Mouse (Mus musculus): ENCODE measurements around the gene Rgs11. TPM values are rescaled to one million over a fixed set of nuclear protein-coding genes. Genes with fewer than 3 reads are reported as not detected.

Rgs11 gene
- polyA plus RNA-seq, 1 experiment: 10.6 TPM

GRCm38 (mm10) chr17:26237667-26238066, 34.9 kb downstream of the Rgs11 start:
- no peak for DNase-seq
- Histone ChIP-seq H3K27me3 (ENCODE audit: control insufficient read depth, insufficient read depth, low read length) (no peaks in the 10 kb centered on the region), H3K4me1 (replicated peaks; ENCODE audit: control insufficient read depth, insufficient read depth, low read length) (no peaks in the 10 kb centered on the region), H3K27ac (ENCODE audit: control insufficient read depth, insufficient read depth, low read length) (no peak overlapping the region), H3K4me3 (ENCODE audit: control insufficient read depth, insufficient read depth, low read length) (no peak overlapping the region), H3K36me3 (ENCODE audit: control insufficient read depth, insufficient read depth, low read length) (no peaks in the 10 kb centered on the region)
- TF ChIP-seq POLR2A (IDR thresholded peaks at IDR 0.05; ENCODE audit: control insufficient read depth, extremely low read depth, insufficient read depth, low read length, poor library complexity) (no peak), CTCF (IDR thresholded peaks at IDR 0.05; ENCODE audit: borderline replicate concordance, control insufficient read depth, extremely low read depth, insufficient read depth, low read length, poor library complexity) (no peak)
- 50% methylated on average over 10 of the region's 10 CpGs for WGBS

- TF ChIP-seq CTCF (IDR thresholded peaks at IDR 0.05; ENCODE audit: borderline replicate concordance, control insufficient read depth, extremely low read depth, insufficient read depth, low read length, poor library complexity) (no peak), POLR2A (IDR thresholded peaks at IDR 0.05; ENCODE audit: control insufficient read depth, extremely low read depth, insufficient read depth, low read length, poor library complexity) (no peak)
- no peak overlapping the region for H3K27ac ChIP-seq (ENCODE audit: control insufficient read depth, insufficient read depth, low read length)
- 87% methylated on average over 2 of the region's 2 CpGs for WGBS
- H3K36me3 ChIP-seq (ENCODE audit: control insufficient read depth, insufficient read depth, low read length): no peaks in the 10 kb centered on the region
- H3K27me3 ChIP-seq (ENCODE audit: control insufficient read depth, insufficient read depth, low read length): no peaks in the 10 kb centered on the region
- no peak overlapping the region for H3K4me3 ChIP-seq (ENCODE audit: control insufficient read depth, insufficient read depth, low read length)
- H3K4me1 ChIP-seq (replicated peaks; ENCODE audit: control insufficient read depth, insufficient read depth, low read length): peaks cover 6% of the 10 kb centered on the region
- no peak for DNase-seq
These were observed 36.8 kb downstream of the Rgs11 start for GRCm38 (mm10) chr17:26239551-26239950.

DNA sequence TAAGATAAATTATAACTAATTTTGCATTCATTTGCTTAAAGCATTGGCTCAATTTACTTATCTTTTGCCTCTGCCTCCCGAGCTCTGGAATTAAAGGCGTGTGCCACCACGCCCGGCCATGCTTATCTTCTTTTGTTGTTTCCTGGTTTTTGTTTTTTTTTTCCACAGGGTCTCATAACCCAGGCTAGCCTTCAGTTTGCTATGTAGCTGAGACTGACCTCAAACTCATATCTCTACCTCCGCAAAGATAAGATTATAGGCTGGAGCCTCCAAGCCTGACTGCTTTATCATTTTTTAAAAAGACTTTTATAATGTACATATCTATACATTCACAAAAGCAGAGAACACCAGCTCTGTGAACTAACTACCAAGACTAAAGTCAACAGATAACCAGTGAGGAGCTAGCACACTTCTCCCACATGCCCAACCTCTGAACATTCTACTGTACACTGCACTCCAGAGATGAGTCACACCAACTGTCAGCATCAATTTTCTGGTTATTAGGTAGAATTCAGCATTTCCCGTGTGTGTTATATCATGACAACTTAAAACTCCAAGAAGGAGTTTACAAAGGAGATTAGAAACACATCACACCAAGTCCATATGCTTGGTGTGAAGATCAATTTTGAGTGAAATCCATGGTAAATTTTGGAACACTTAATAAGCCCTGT, 37.5 kb downstream of the Rgs11 start:
- Histone ChIP-seq H3K36me3 (ENCODE audit: control insufficient read depth, insufficient read depth, low read length) (no peaks in the 10 kb centered on the region), H3K27me3 (ENCODE audit: control insufficient read depth, insufficient read depth, low read length) (no peaks in the 10 kb centered on the region), H3K4me3 (ENCODE audit: control insufficient read depth, insufficient read depth, low read length) (no peak overlapping the region), H3K27ac (ENCODE audit: control insufficient read depth, insufficient read depth, low read length) (no peak overlapping the region), H3K4me1 (replicated peaks; ENCODE audit: control insufficient read depth, insufficient read depth, low read length) (peaks cover 6% of the 10 kb centered on the region)
- TF ChIP-seq CTCF (IDR thresholded peaks at IDR 0.05; ENCODE audit: borderline replicate concordance, control insufficient read depth, extremely low read depth, insufficient read depth, low read length, poor library complexity) (no peak), POLR2A (IDR thresholded peaks at IDR 0.05; ENCODE audit: control insufficient read depth, extremely low read depth, insufficient read depth, low read length, poor library complexity) (no peak)
- 94% methylated on average over 6 of the region's 6 CpGs for WGBS
- DNase-seq: no peak

GRCm38 (mm10) chr17:26240990-26241389, 38.2 kb downstream of the Rgs11 start:
- H3K27me3 ChIP-seq (ENCODE audit: control insufficient read depth, insufficient read depth, low read length): no peaks in the 10 kb centered on the region
- no peak overlapping the region for H3K27ac ChIP-seq (ENCODE audit: control insufficient read depth, insufficient read depth, low read length)
- H3K36me3 ChIP-seq (ENCODE audit: control insufficient read depth, insufficient read depth, low read length): no peaks in the 10 kb centered on the region
- H3K4me1 ChIP-seq (replicated peaks; ENCODE audit: control insufficient read depth, insufficient read depth, low read length): peaks cover 6% of the 10 kb centered on the region
- no peak for DNase-seq
- WGBS: 86% methylated on average over 6 of the region's 6 CpGs
- no peak overlapping the region for H3K4me3 ChIP-seq (ENCODE audit: control insufficient read depth, insufficient read depth, low read length)
- no peak for TF ChIP-seq CTCF (IDR thresholded peaks at IDR 0.05; ENCODE audit: borderline replicate concordance, control insufficient read depth, extremely low read depth, insufficient read depth, low read length, poor library complexity)
- no peak for TF ChIP-seq POLR2A (IDR thresholded peaks at IDR 0.05; ENCODE audit: control insufficient read depth, extremely low read depth, insufficient read depth, low read length, poor library complexity)

DNA sequence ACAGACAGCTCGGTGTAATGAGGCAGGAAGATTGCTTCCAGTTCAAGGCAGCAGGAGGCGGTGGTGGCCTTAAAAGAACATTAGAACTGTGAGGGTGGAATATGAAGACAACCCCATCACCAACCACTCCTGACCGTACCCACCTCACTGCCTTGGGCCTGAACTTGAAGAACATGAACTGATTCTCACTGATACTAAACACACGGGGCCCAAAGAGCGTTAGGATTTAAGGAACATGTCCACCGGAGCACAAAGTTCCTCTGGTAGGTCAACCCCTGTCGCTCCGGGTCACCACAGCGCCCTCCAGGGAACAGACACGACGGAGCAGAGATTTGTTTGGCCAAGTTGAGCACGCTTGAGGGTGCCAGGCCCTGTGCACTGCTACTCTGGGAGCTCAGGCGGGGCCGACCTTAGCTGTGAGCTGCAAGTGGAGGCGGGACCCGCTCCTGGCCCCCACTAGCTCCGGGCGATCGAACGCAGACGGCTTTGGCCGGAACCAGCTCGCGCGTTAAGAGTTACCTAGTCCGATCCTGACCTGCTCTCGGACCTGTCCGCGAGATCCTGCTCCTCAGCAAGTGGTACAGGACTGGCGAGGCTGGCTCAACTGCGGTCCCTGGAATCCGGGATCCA, 40.8 kb downstream of the Rgs11 start:
- peak overlapping the region; percentile 63 for H3K4me3 ChIP-seq (ENCODE audit: control insufficient read depth, insufficient read depth, low read length)
- TF ChIP-seq CTCF (IDR thresholded peaks at IDR 0.05; ENCODE audit: borderline replicate concordance, control insufficient read depth, extremely low read depth, insufficient read depth, low read length, poor library complexity) (peak; percentile 22; the same call in 1 of the 2 replicates), POLR2A (IDR thresholded peaks at IDR 0.05; ENCODE audit: control insufficient read depth, extremely low read depth, insufficient read depth, low read length, poor library complexity) (0 out of 2 replicates have a peak, but pooled peaks have one; percentile 7)
- WGBS: 1% methylated on average over 32 of the region's 32 CpGs

DNA sequence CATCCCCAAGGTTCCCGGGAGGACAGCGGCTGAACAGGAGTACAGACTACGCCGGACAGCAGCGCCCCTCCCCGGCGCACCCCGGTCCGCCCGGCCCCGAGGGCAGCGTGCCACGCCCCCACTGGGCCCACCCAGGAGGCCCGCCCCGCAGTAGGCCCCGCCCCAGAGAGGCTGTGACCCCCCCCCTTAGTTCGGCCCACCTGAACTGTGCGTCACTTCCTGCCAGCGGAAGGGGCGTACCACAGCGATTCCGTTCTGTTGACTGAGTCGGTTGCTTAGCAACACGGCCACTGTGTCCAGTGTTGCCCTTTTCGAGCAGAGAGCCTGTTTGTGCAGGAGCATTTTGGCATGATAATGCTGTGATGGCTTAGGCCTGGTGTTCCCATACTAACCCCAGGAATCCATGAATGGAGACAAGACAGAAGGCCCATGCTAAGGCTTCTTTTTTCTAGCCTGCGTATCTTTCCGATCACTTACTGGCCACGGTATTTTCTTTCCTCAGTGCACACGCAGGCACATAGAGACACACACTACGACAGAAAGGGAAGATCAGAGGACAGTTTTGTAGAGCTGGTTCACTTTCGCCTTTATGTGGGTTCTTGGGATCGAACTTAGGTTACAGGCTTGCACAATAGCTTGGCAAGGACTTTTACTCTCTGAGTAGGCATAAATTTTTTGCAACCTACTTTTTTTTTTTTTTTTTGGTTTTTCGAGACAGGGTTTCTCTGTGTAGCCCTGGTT, 41.5 kb downstream of the Rgs11 start, which contains the start of gene Fam234a:
Gene Fam234a (minus strand): TSS at position 142 of the 741 bp plus-strand sequence.
- Histone ChIP-seq H3K27ac (ENCODE audit: control insufficient read depth, insufficient read depth, low read length) (peak within 1 kb of the TSS; percentile 14; the same call in 1 of the 2 replicates), H3K4me1 (replicated peaks; ENCODE audit: control insufficient read depth, insufficient read depth, low read length) (peaks cover 6% of the 10 kb centered on the region), H3K36me3 (ENCODE audit: control insufficient read depth, insufficient read depth, low read length) (no peaks in the 10 kb centered on the region), H3K27me3 (ENCODE audit: control insufficient read depth, insufficient read depth, low read length) (no peaks in the 10 kb centered on the region), H3K4me3 (ENCODE audit: control insufficient read depth, insufficient read depth, low read length) (peak within 1 kb of the TSS; percentile 63)
- TF ChIP-seq POLR2A (IDR thresholded peaks at IDR 0.05; ENCODE audit: control insufficient read depth, extremely low read depth, insufficient read depth, low read length, poor library complexity) (0 out of 2 replicates have a peak, but pooled peaks have one; percentile 2), CTCF (IDR thresholded peaks at IDR 0.05; ENCODE audit: borderline replicate concordance, control insufficient read depth, extremely low read depth, insufficient read depth, low read length, poor library complexity) (0 out of 2 replicates have a peak, but pooled peaks have one; percentile 8)
- WGBS: 5% methylated on average over 30 of the region's 33 CpGs
- peak; percentile 89 for DNase-seq

More for the DNA sequence above, 40.8 kb downstream of the Rgs11 start:
- peak overlapping the region; percentile 14; the same call in 1 of the 2 replicates for H3K27ac ChIP-seq (ENCODE audit: control insufficient read depth, insufficient read depth, low read length)
- H3K36me3 ChIP-seq (ENCODE audit: control insufficient read depth, insufficient read depth, low read length): no peaks in the 10 kb centered on the region
- H3K4me1 ChIP-seq (replicated peaks; ENCODE audit: control insufficient read depth, insufficient read depth, low read length): peaks cover 6% of the 10 kb centered on the region
- DNase-seq: peak; percentile 54
- H3K27me3 ChIP-seq (ENCODE audit: control insufficient read depth, insufficient read depth, low read length): no peaks in the 10 kb centered on the region

Measured in thymus, adult 2 months (tissue).